ENCODE assay signal across 20 mouse cellular contexts in genomic region chr11:61468534-61468933, GRCm38 (mm10). TPM values are rescaled to one million over a fixed set of nuclear protein-coding genes. Genes with fewer than 3 reads are reported as not detected.
A peak's percentile ranks its signal among the peaks of the same experiment; 100 is the strongest.
DNase-seq lines count a peak whose midpoint lies in the region; ATAC-seq and TF ChIP-seq lines count a peak whose summit lies in the region.
"Had no signal": no experiment of that assay in that cellular context is flagged by ENCODE, and none has a peak within 500 bp of the region (broad histone marks: within the 10 kb centered on the region; RNA-seq: fewer than 3 reads in every experiment).

No protein-coding gene starts in this region.

- DNase-seq in hindbrain, postnatal 0 days (ENCODE audit: low spot score) = peak; percentile 48
- peak; percentile 94 for DNase-seq in cerebellum, adult 8-10 months
- DNase-seq in lung, postnatal 10 days = peak; percentile 79
- no peak for DNase-seq in frontal cortex, postnatal 25 days (ENCODE audit: low spot score in 2 of 2)
- DNase-seq: adrenal gland, postnatal 14 days; heart, adult 2 months; heart, postnatal 14 days; kidney, postnatal 4 days had no signal

- no peaks in the 10 kb centered on the region for H3K27me3 ChIP-seq in hindbrain, postnatal 0 days (ENCODE audit: insufficient read depth, low read length)
- H3K27me3 ChIP-seq in hindbrain, embryonic 13.5 days = no peaks in the 10 kb centered on the region
- H3K27me3 ChIP-seq: limb, embryonic 13.5 days had no signal

- H3K4me3 ChIP-seq in hindbrain, postnatal 0 days (ENCODE audit: low read length) = no peak overlapping the region
- H3K4me3 ChIP-seq in hindbrain, embryonic 13.5 days = no peak overlapping the region
- no peak overlapping the region for H3K4me3 ChIP-seq in bone marrow macrophage, adult 2 months (ENCODE audit: insufficient read depth, low read length)
- H3K4me3 ChIP-seq: heart, adult 2 months; left cerebral cortex, adult 2 months; limb, embryonic 13.5 days; myocyte had no signal

- no peaks in the 10 kb centered on the region for H3K36me3 ChIP-seq in hindbrain, postnatal 0 days (ENCODE audit: insufficient read depth, low read length)
- no peaks in the 10 kb centered on the region for H3K36me3 ChIP-seq in hindbrain, embryonic 13.5 days
- H3K36me3 ChIP-seq: G1E; limb, embryonic 13.5 days had no signal

- WGBS in hindbrain, postnatal 0 days = 70% methylated on average over 4 of the region's 4 CpGs
- WGBS in hindbrain, embryonic 13.5 days = 77% methylated on average over 4 of the region's 4 CpGs

- H3K9ac ChIP-seq in hindbrain, postnatal 0 days (replicated peaks; ENCODE audit: low read length) = no peak overlapping the region
- H3K9ac ChIP-seq in hindbrain, embryonic 13.5 days = no peak overlapping the region
- H3K9ac ChIP-seq: limb, embryonic 13.5 days had no signal

- H3K9me3 ChIP-seq in hindbrain, postnatal 0 days (ENCODE audit: low read length) = 0 out of 2 replicates have a peak, but pooled peaks cover 2% of the 10 kb centered on the region
- H3K9me3 ChIP-seq in hindbrain, embryonic 13.5 days = no peaks in the 10 kb centered on the region
- H3K9me3 ChIP-seq: G1E had no signal

- no peak for TF ChIP-seq CTCF in hindbrain, postnatal 0 days (IDR thresholded peaks at IDR 0.05; ENCODE audit: low read depth)
- TF ChIP-seq CTCF in bone marrow macrophage, adult 2 months (IDR thresholded peaks at IDR 0.05; ENCODE audit: low read depth, low read length) = no peak

- H3K4me2 ChIP-seq in hindbrain, postnatal 0 days (ENCODE audit: low read depth, low read length) = no peak overlapping the region
- no peak overlapping the region for H3K4me2 ChIP-seq in hindbrain, embryonic 13.5 days
- H3K4me2 ChIP-seq: limb, embryonic 13.5 days had no signal

- no peak for TF ChIP-seq POLR2A in bone marrow macrophage, adult 2 months (IDR thresholded peaks at IDR 0.05; ENCODE audit: borderline replicate concordance, low read depth, low read length)

- H3K27ac ChIP-seq in hindbrain, postnatal 0 days = no peak overlapping the region
- no peak overlapping the region for H3K27ac ChIP-seq in hindbrain, embryonic 13.5 days
- peak overlapping the region; percentile 92 for H3K27ac ChIP-seq in bone marrow macrophage, adult 2 months (ENCODE audit: insufficient read depth, low read depth, low read length)
- H3K27ac ChIP-seq: heart, adult 2 months; left cerebral cortex, adult 2 months; limb, embryonic 13.5 days had no signal

- H3K4me1 ChIP-seq in hindbrain, postnatal 0 days (ENCODE audit: insufficient read depth, low read length) = 0 out of 2 replicates have a peak, but pooled peaks cover 10% of the 10 kb centered on the region
- H3K4me1 ChIP-seq in hindbrain, embryonic 13.5 days (replicated peaks) = no peaks in the 10 kb centered on the region
- H3K4me1 ChIP-seq in bone marrow macrophage, adult 2 months (ENCODE audit: control insufficient read depth, insufficient read depth, low read length) = peaks cover 38% of the 10 kb centered on the region

- peak; percentile 55; the same call in 1 of the 2 replicates for ATAC-seq in hindbrain, postnatal 0 days
- no peak for ATAC-seq in hindbrain, embryonic 13.5 days (ENCODE audit: low FRiP score)
- no peak for ATAC-seq in CD4-positive, CD25-positive, alpha-beta regulatory T cell, adult 4 months
- ATAC-seq: intestine, embryonic 16.5 days had no signal

RNA-seq across cellular contexts. Expression of gene Rnf112, which starts 14.6 kb away (rescaled TPM):
- total RNA-seq in hindbrain, postnatal 0 days (2014; rRNA removed) = 74.3 and 74.9 TPM in 2 replicates
- 22.0 and 23.8 TPM in 2 replicates for polyA plus RNA-seq in hindbrain, postnatal 0 days (2015; fragmentation: Nextera tagmentation; extraction: Ambion mirVana)
- 12.2 and 13.6 TPM in 2 replicates for polyA plus RNA-seq in hindbrain, embryonic 13.5 days (2015; fragmentation: Nextera tagmentation; extraction: Ambion mirVana)
- polyA plus RNA-seq in bone marrow macrophage, adult 2 months (2012; ENCODE audit: insufficient read depth, insufficient read length, missing spikeins) = not detected in 2 replicates
- polyA plus RNA-seq in CD4-positive, CD25-positive, alpha-beta regulatory T cell, adult 4 months (2017; shearing (Covaris generic)) = not detected
- total RNA-seq: common myeloid progenitor, adult 5-6 weeks; gastrocnemius, adult 18-20 months; megakaryocyte progenitor cell, adult 5-6 weeks had no signal
- polyA plus RNA-seq: C2C12, G1E, myocyte had no signal

RNA-seq across cellular contexts. Expression of gene Mfap4, which starts 16.7 kb away (rescaled TPM):
- 42.1 and 68.1 TPM in 2 replicates for total RNA-seq in hindbrain, postnatal 0 days (2014; rRNA removed)
- polyA plus RNA-seq in hindbrain, postnatal 0 days (2015; fragmentation: Nextera tagmentation; extraction: Ambion mirVana) = 38.7 and 43.3 TPM in 2 replicates
- 60.5 and 77.1 TPM in 2 replicates for polyA plus RNA-seq in hindbrain, embryonic 13.5 days (2015; fragmentation: Nextera tagmentation; extraction: Ambion mirVana)
- polyA plus RNA-seq in bone marrow macrophage, adult 2 months (2012; ENCODE audit: insufficient read depth, insufficient read length, missing spikeins) = not detected in 2 replicates
- not detected for polyA plus RNA-seq in CD4-positive, CD25-positive, alpha-beta regulatory T cell, adult 4 months (2017; shearing (Covaris generic))
- total RNA-seq: common myeloid progenitor, adult 5-6 weeks; megakaryocyte progenitor cell, adult 5-6 weeks had no signal
- polyA plus RNA-seq: C2C12, G1E had no signal

RNA-seq across cellular contexts. Expression of gene Mapk7, which starts 25.7 kb away (rescaled TPM):
- 50.5 and 58.8 TPM in 2 replicates for total RNA-seq in hindbrain, postnatal 0 days (2014; rRNA removed)
- polyA plus RNA-seq in hindbrain, postnatal 0 days (2015; fragmentation: Nextera tagmentation; extraction: Ambion mirVana) = 43.1 TPM in 2 replicates
- polyA plus RNA-seq in hindbrain, embryonic 13.5 days (2015; fragmentation: Nextera tagmentation; extraction: Ambion mirVana) = 78.3 and 82.6 TPM in 2 replicates
- 25.9 and 27.2 TPM in 2 replicates for polyA plus RNA-seq in bone marrow macrophage, adult 2 months (2012; ENCODE audit: insufficient read depth, insufficient read length, missing spikeins)
- 10 to 100 TPM in 1 of 2 experiments, 1 to 10 TPM in 1; 9.2 to 18.0 TPM for polyA plus RNA-seq in CD4-positive, CD25-positive, alpha-beta regulatory T cell, adult 4 months (2017; shearing (Covaris generic))

RNA-seq across cellular contexts. Expression of gene B9d1, which starts 36.4 kb away (rescaled TPM):
- total RNA-seq in hindbrain, postnatal 0 days (2014; rRNA removed) = 22.8 and 33.9 TPM in 2 replicates
- polyA plus RNA-seq in hindbrain, postnatal 0 days (2015; fragmentation: Nextera tagmentation; extraction: Ambion mirVana) = 26.2 and 29.7 TPM in 2 replicates
- polyA plus RNA-seq in hindbrain, embryonic 13.5 days (2015; fragmentation: Nextera tagmentation; extraction: Ambion mirVana) = 41.0 and 43.4 TPM in 2 replicates
- 2.8 TPM in 1 of 2 replicates, not detected in the other for polyA plus RNA-seq in bone marrow macrophage, adult 2 months (2012; ENCODE audit: insufficient read depth, insufficient read length, missing spikeins)
- 1 to 10 TPM; 3.5 to 5.9 TPM for polyA plus RNA-seq in CD4-positive, CD25-positive, alpha-beta regulatory T cell, adult 4 months (2017; shearing (Covaris generic))

Comparison
In these comparisons a context has a peak if more than half of its experiments do, and no peak if none do; other contexts are left out.
1. DNase-seq: peak in hindbrain, postnatal 0 days (single experiment), cerebellum, adult 8-10 months (single experiment) and lung, postnatal 10 days (single experiment); none in frontal cortex, postnatal 25 days (0 of 2).
2. RNA of gene Rnf112, which starts 14.6 kb away (polyA plus RNA-seq): 22.0 to 23.8 TPM in hindbrain, postnatal 0 days and 12.2 to 13.6 TPM in hindbrain, embryonic 13.5 days; not detected in bone marrow macrophage, adult 2 months and not detected in CD4-positive, CD25-positive, alpha-beta regulatory T cell, adult 4 months; every median in the first group is over 10 times any median in the second.
3. RNA of gene Mfap4, which starts 16.7 kb away (polyA plus RNA-seq): 60.5 to 77.1 TPM in hindbrain, embryonic 13.5 days and 38.7 to 43.3 TPM in hindbrain, postnatal 0 days; not detected in bone marrow macrophage, adult 2 months and not detected in CD4-positive, CD25-positive, alpha-beta regulatory T cell, adult 4 months; every median in the first group is over 10 times any median in the second.